Mouse (Mus musculus) kidney, adult 9 months (tissue): ENCODE measurements at regions not wholly inside any gene's neighbourhood (a gene's known extent, or its start where the extent isn't known, plus 50 kb on each side); places are given as distances from the start of the nearest gene placed in this dataset.

Source experiments
- DNase-seq: peaks from one replicate; pipeline ENCODE4 v3.0.0; 2022

- DNase-seq, result no peak
Measured at GRCm38 (mm10) chr7:129772540-129773331, 181.1 kb downstream of the Wdr11 start.

DNA sequence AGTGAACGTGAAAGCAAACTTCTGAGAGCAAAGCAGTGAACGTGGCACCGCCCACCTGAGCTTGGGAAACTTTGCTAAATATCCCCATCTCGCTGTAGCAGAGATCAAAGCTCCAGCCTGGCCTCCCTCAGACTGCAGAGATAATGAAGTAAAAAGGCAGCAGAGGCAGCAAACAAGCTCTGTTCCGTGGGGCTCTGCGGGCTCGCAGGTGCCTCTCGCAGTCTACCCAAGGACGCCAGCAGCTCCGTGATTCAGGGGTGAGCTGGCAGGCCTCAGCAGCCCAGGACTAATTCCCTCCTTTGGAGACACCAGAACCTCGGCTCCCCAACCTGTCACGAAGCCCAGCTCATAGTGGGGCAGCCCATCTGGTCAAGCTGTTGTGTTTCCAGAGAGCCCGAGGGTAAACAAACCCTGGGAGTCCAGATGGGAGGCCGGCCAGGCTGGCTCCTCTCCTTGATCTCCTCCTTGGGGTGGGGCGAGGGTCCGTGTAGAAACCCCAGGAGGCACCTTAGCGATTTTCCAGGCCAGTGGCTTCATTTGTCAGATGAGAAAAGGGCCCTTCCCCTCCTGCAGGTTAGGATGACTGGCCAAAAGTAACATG lies 182.7 kb downstream of the Wdr11 start:
- no peak for DNase-seq

GRCm38 (mm10) chr7:129775189-129775588 lies 183.5 kb downstream of the Wdr11 start:
- no peak for DNase-seq

DNA sequence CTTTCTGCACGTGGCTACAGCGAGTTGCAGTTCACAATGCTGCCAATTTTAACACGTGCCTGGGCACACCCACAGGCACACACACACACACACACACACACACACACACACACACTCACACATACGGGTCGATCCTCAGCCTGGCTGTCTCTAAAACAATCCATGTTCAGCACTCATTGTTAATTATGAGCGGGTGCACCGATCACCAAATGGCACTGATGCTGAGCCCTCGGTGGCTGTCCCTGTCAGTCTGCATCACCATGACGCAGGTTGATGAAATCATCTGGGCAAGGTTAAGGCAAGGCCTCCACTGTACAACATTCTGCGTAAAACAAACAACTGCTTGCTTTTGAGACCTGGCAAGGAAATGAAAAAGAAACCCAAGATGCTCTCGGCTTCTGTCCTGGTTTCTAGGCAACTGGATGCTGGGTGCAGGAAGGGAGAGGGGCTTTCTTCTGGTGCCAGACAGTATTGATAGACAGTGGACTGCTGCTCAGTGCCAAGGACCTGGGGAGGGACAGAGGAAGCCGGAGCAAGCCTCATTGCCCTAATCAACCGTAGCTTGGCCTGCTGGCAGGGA lies 187.3 kb downstream of the Wdr11 start:
- DNase-seq, result no peak

- no peak for DNase-seq
Measured at GRCm38 (mm10) chr7:129779939-129780338, 188.3 kb downstream of the Wdr11 start.

DNA sequence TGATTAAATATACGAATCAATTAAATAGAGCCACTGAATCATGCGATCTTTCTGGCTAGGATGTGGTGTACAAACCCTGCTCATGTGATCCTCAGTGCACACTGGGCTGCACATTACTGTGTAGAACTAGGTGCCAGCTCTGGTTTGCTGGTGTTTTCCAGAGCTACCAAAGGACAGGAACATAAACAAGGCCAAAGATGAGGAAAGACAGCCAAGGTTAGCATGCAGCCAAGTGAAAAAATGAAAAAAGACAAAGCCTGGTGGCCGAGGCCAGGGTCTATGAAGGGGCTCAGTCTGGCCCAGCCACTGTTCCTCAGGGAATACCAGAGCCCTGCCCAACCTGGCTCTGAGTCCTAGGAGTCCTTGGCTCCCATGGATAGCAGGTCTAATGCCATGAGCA lies 190.1 kb downstream of the Wdr11 start:
- DNase-seq, result peak; percentile 13

DNA sequence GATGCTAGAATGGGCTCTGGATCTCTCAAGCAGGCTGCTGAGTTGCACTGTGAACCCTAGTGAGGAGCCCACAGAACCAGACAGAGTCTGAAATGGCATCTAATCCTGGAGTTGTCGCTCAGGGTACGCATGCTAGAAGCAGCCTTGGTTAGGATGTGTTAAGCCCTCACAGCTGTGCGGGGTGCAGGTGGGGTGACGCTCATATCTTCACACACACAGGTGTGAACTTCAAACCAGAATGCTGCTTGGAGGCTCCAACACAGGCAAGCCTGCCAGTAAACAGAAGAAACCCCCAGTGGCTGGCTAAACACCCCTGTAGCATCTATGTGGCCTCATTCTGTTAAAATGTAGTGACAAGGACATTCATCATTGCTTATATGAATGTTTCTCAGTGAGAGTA lies 193.3 kb downstream of the Wdr11 start:
- no peak for DNase-seq

DNA sequence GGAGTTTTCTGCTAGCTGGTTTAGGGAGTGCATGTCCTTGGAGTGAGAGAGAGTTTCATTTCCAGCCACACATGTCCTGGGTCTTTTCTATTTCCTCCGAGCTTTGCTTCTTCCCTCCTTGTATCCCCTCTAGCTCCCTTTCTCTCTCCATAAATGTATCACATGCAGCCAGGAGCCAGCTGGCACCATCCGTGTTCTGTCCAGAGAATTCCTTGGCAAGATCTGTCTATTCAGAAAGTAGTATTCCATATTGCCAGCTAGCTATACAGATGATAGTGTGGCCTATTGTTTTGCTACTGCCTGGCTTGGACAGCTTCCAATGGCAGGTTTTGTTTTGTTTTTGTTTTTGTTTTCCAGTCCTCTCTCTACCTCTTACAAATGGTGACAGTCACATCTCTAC lies 195.3 kb downstream of the Wdr11 start:
- DNase-seq, result no peak

GRCm38 (mm10) chr7:129787736-129788135 lies 196.1 kb downstream of the Wdr11 start:
- no peak for DNase-seq

DNA sequence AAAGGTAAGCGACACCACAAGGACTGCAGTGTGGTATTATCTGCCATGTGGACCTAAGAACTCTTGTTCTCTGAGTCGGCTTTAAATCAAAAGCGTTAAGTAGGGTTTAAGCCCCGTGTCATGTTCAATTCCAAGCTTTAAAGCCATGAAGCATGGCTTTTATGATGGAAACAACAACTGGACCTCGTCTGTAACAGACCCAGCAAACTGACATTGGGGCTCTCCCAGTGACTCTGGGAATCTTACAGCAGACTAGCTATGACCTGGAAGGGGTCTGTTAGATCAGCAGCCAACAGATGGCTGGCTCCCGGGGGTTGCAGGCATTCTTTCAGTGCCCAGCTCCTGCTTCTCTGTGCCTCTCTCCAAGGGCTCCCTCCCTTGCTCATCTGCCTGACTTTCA lies 197.8 kb downstream of the Wdr11 start:
- DNase-seq, result no peak

DNA sequence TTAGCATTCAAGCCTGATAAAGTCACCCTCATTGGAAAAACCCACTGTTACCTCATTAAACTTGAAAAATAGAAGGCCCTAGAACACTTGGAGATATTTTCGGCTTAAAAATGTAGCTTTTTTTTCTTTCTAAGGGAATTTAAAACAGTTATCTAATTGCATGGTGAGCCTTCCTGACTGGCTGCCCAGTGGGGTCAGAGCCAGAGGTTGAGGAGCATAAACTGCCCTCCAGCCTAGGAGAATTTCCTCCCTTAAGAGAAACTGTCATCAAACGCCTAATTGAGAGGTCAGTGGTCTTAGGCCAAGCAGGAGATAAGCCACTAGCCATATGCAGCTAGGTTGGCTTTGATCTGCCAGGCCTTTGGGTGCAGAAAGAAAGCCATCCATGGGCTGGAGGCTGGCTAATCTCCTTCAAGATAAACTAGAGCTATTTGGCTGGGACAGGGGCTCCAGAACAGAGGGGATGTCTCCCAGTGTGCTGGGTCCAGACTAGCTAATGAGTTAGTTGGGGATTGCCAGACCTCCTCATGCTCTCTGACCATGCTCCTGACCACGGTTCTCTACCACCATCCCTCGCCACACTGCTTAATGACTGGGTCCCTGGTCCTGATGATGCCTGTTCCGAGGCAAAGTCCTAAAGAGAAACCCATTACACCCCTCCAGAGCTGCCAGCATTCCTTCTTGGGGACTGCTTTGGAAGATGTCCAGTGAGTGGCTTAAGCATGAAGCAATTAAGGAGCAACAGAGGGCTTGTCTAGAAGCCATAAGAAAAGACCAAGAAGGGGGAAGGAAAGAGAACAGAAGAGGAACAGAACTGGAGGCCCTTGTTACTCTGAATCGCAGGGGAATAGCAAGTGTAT lies 199.2 kb downstream of the Wdr11 start:
- DNase-seq, result peak; percentile 3

DNA sequence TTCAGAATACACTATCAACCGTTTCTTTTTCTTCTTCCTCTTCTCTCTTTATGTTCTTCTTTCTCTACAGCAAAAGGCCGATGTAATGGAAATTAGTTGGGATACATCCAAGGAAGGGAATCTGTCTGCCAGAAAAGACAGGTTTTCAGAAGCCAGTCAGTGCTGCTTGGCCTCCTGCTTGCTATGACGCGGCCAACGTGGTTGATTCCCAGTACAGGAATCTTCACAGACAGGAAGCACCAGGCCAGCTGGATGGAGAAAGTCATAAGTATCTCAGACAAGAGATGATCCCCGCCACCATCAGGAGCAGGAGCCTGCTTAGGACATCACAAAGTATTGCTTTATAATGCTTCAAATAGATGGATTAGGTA lies 199.8 kb downstream of the Wdr11 start:
- no peak for DNase-seq

- DNase-seq, result no peak
Measured at GRCm38 (mm10) chr7:129793733-129794132, 202.1 kb downstream of the Wdr11 start.

DNA sequence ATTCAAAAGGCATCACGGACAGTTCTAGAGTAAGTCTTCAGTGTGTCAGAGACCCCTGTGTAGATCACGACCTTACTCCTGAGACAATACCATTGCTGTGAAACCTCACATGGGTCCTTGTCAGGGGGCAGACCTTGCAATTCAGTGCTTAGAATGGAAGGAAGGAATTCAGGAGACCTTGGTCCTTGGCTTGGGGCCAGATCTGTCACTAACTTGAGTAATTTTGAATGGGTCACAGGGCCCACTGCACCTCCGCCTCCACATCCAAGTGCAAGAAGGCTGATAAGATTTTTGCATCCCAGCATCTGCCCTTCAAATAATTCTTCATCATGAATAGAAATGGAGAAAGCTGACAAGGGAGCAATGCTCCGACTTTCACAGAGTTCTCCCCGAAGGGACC lies 202.6 kb downstream of the Wdr11 start:
- DNase-seq, result no peak

DNA sequence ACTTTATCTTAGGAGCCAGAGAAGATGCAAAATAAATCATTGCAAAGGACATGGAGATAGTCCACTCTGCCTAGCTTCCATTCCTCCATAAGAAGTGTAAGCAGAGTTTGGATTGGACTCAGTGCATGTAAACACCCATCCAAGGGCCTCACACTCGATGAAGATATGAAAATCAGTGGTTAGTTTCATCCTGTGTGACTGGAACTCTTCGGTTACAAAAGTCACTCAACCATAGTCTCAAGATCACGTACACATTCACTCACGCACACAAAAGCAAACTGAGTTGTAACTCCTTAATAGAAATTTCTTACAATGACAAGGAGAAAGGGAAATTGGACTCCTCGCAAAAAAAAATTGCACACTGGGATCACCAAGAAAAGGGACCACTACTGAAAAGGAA lies 206.9 kb downstream of the Wdr11 start:
- no peak for DNase-seq

- no peak for DNase-seq
Measured at GRCm38 (mm10) chr7:129800461-129800867, 208.8 kb downstream of the Wdr11 start.

DNA sequence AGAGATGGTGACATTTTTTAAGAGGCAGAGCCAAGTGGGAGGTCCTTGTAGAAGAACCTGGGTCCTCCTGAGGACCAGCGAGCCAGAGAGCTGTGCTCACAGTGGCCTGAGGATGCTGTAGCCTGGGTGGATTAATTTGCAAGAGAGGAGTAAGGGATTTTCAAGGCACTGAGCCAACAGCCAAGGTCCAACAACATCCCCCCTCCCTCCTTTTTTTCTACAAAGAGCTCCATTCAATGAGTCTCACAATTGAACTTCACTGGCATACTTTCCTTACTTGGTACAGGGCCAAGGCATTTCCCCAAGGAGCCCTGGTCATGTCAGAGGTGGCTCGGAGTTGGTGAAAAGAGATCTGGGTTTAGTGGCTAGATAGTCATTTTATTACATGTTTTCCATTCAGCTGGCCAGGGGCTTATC lies 209.8 kb downstream of the Wdr11 start:
- peak; percentile 10 for DNase-seq

- DNase-seq, result no peak
Measured at GRCm38 (mm10) chr7:129802168-129802567, 210.5 kb downstream of the Wdr11 start.

- DNase-seq, result no peak
Measured at GRCm38 (mm10) chr7:129805340-129805739, 213.7 kb downstream of the Wdr11 start.

- no peak for DNase-seq
Measured at GRCm38 (mm10) chr7:129810141-129810540, 218.5 kb downstream of the Wdr11 start.

- DNase-seq, result no peak
Measured at GRCm38 (mm10) chr7:129810565-129810964, 218.9 kb downstream of the Wdr11 start.

- DNase-seq, result no peak
Measured at GRCm38 (mm10) chr7:129814149-129814860, 222.6 kb downstream of the Wdr11 start.

- DNase-seq, result no peak
Measured at GRCm38 (mm10) chr7:129818833-129819232, 227.2 kb downstream of the Wdr11 start.
